Mouse (Mus musculus): ENCODE data around the gene Jmjd7. TPM values are rescaled to one million over a fixed set of nuclear protein-coding genes. Genes with fewer than 3 reads are reported as not detected.

Jmjd7 gene
- total RNA-seq, 1 experiment: 7.2 TPM

DNA sequence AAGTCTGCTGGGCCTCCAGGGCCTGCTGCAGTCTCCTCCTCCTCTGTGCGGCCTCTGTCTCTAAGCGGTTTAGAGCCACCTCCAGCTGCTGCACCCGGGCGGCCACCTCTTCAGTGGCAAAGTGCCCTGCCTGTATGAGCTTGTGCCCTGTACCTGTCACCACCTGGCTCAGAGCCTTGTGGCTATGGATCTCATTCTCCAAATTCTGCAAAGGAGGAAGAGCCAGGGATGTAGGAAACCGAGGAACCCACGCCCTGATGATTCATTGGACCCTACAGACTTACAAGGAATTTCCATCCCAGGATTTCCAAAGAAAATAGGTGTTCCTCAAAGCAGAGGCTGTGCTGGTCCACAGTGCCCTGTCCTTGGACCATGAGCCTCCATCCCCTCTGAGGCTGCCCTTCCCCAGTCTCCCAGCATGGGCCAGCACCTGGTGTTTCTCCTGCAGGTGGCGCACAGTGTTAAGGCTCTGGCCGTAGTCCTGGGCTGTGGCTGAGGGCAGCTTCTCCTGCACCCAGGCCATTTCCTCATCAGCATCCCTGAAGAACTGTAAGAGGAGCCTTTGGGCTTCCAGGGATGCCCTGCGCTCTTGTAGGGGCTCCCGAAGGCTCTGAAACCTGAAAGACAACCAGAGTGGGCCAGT, 22.5 kb downstream of the Jmjd7 start:
- no peaks in the 10 kb centered on the region for H3K36me3 ChIP-seq (ENCODE audit: control insufficient read depth, insufficient read depth, low read length, poor library complexity, severe bottlenecking)
- H3K9me3 ChIP-seq (ENCODE audit: control insufficient read depth, insufficient read depth, low read depth, low read length): no peaks in the 10 kb centered on the region
- in situ Hi-C loops (cut with MboI; ENCODE audit: low sequenced_read_pairs in 2 of 2, unreplicated experiment in 2 of 2): no loop called here

DNA sequence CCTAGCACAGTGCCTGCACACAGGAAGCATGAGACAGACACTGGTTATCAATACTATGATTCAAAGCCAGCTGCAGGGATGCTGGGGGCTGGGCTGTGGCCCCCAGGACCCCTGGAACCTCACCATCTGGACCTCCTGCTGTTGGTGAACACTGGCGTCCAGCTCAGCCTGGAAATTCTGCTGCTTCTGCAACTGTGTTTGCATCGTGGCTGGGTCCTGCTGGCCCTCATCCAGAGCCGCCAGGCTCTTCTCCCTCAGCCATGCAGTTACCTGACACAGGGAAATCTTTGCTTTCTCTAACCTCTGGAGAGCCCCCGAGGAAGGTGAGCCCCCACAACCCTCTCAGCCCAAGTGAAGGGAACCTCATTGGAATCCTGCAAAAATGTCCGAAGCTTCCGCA, 24.1 kb downstream of the Jmjd7 start:
- no peak for TF ChIP-seq CHD2 (IDR thresholded peaks at IDR 0.05; ENCODE audit: low read depth, low read length)
- no peak for TF ChIP-seq HCFC1 (IDR thresholded peaks at IDR 0.05; ENCODE audit: borderline replicate concordance, insufficient read depth, low read length)
- TF ChIP-seq MAFK (IDR thresholded peaks at IDR 0.05; ENCODE audit: insufficient read depth, low read depth, low read length): no peak
- no peak for TF ChIP-seq ZNF384 (IDR thresholded peaks at IDR 0.05; ENCODE audit: low read depth, low read length)
- TF ChIP-seq ZC3H11A (IDR thresholded peaks at IDR 0.05; ENCODE audit: borderline replicate concordance, low read depth, low read length): no peak
- H3K4me3 ChIP-seq (ENCODE audit: insufficient read depth in 1 of 2, low read depth in 1 of 2, low read length in 2 of 2, poor library complexity in 1 of 2, severe bottlenecking in 1 of 2): no peak overlapping the region
- H3K36me3 ChIP-seq (ENCODE audit: control insufficient read depth, insufficient read depth, low read length, poor library complexity, severe bottlenecking): no peaks in the 10 kb centered on the region
- H3K9me3 ChIP-seq (ENCODE audit: control insufficient read depth, insufficient read depth, low read depth, low read length): no peaks in the 10 kb centered on the region
- DNase-seq (ENCODE audit: low read depth, low spot score): no peak
- no peaks in the 10 kb centered on the region for H3K4me1 ChIP-seq (ENCODE audit: control insufficient read depth in 2 of 2, insufficient read depth in 2 of 2, low read length in 2 of 2, poor library complexity in 1 of 2)
- in situ Hi-C loops (cut with MboI; ENCODE audit: low sequenced_read_pairs in 2 of 2, unreplicated experiment in 2 of 2): no loop called here
- no peak overlapping the region for H3K9ac ChIP-seq (ENCODE audit: insufficient read depth, low read depth, low read length, poor library complexity, severe bottlenecking)
- no peak overlapping the region for H3K27ac ChIP-seq (ENCODE audit: insufficient read depth, low read depth, low read length, poor library complexity, severe bottlenecking)

More for the DNA sequence above, 22.5 kb downstream of the Jmjd7 start:
- H3K9ac ChIP-seq (ENCODE audit: insufficient read depth, low read depth, low read length, poor library complexity, severe bottlenecking): no peak overlapping the region
- no peak overlapping the region for H3K4me3 ChIP-seq (ENCODE audit: insufficient read depth in 1 of 2, low read depth in 1 of 2, low read length in 2 of 2, poor library complexity in 1 of 2, severe bottlenecking in 1 of 2)
- peak; percentile 17 for DNase-seq (ENCODE audit: low read depth, low spot score)
- H3K4me1 ChIP-seq (ENCODE audit: control insufficient read depth in 2 of 2, insufficient read depth in 2 of 2, low read length in 2 of 2, poor library complexity in 1 of 2): peaks cover 0 to under 1% of the 10 kb centered on the region in 2 experiments; a peak in 1 of 4 replicates
- TF ChIP-seq CHD2 (IDR thresholded peaks at IDR 0.05; ENCODE audit: low read depth, low read length) (no peak), ZNF384 (IDR thresholded peaks at IDR 0.05; ENCODE audit: low read depth, low read length) (no peak), HCFC1 (IDR thresholded peaks at IDR 0.05; ENCODE audit: borderline replicate concordance, insufficient read depth, low read length) (no peak), MAFK (IDR thresholded peaks at IDR 0.05; ENCODE audit: insufficient read depth, low read depth, low read length) (no peak), ZC3H11A (IDR thresholded peaks at IDR 0.05; ENCODE audit: borderline replicate concordance, low read depth, low read length) (no peak)
- H3K27ac ChIP-seq (ENCODE audit: insufficient read depth, low read depth, low read length, poor library complexity, severe bottlenecking): no peak overlapping the region

DNA sequence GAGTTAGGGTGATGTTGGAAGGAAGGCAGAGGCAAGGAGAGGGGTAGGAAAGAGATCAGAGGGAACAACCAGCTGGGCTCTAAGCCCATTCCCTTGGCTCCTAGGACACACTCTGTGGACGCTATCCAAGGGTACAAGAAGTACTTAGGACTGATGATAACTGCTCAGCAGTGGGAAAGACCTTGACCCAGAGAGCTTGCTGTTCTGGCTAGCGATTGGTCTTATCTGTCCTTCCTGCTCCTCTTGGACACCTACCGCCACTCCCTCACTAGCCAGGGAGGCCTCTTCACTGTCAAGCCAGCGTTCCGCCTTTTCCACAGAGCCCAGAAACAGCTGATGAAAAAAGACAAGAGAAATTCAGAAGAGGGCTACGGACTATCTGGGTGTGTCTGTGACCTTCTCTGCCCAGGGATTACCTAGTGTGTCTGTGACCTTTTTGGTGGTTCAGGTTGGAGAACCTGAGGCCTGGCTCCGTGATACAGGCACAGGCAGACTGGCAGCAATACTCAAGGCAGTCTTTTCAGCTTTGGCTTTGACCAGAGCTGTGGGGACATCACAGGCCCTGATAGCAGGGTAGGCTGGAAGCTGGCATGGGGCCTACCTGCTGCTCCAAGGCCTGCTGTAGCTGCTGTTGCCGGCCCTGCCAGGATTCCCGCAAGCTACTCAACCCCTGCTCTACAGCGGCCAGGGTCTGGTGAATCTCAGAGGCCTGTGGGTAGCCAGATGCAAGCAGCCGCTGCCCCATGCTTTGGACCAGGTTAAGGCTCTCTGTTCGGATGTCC, 27.7 kb downstream of the Jmjd7 start:
- DNase-seq (ENCODE audit: low read depth, low spot score): no peak
- Histone ChIP-seq H3K9ac (ENCODE audit: insufficient read depth, low read depth, low read length, poor library complexity, severe bottlenecking) (no peak overlapping the region), H3K4me1 (ENCODE audit: control insufficient read depth in 2 of 2, insufficient read depth in 2 of 2, low read length in 2 of 2, poor library complexity in 1 of 2) (no peaks in the 10 kb centered on the region), H3K27ac (ENCODE audit: insufficient read depth, low read depth, low read length, poor library complexity, severe bottlenecking) (no peak overlapping the region), H3K9me3 (ENCODE audit: control insufficient read depth, insufficient read depth, low read depth, low read length) (no peaks in the 10 kb centered on the region), H3K36me3 (ENCODE audit: control insufficient read depth, insufficient read depth, low read length, poor library complexity, severe bottlenecking) (no peaks in the 10 kb centered on the region), H3K4me3 (ENCODE audit: insufficient read depth in 1 of 2, low read depth in 1 of 2, low read length in 2 of 2, poor library complexity in 1 of 2, severe bottlenecking in 1 of 2) (no peak overlapping the region)
- TF ChIP-seq MAFK (IDR thresholded peaks at IDR 0.05; ENCODE audit: insufficient read depth, low read depth, low read length) (no peak), ZC3H11A (IDR thresholded peaks at IDR 0.05; ENCODE audit: borderline replicate concordance, low read depth, low read length) (no peak), ZNF384 (IDR thresholded peaks at IDR 0.05; ENCODE audit: low read depth, low read length) (no peak), HCFC1 (IDR thresholded peaks at IDR 0.05; ENCODE audit: borderline replicate concordance, insufficient read depth, low read length) (no peak), CHD2 (IDR thresholded peaks at IDR 0.05; ENCODE audit: low read depth, low read length) (no peak)
- in situ Hi-C loops (cut with MboI; ENCODE audit: low sequenced_read_pairs in 2 of 2, unreplicated experiment in 2 of 2): no loop called here

DNA sequence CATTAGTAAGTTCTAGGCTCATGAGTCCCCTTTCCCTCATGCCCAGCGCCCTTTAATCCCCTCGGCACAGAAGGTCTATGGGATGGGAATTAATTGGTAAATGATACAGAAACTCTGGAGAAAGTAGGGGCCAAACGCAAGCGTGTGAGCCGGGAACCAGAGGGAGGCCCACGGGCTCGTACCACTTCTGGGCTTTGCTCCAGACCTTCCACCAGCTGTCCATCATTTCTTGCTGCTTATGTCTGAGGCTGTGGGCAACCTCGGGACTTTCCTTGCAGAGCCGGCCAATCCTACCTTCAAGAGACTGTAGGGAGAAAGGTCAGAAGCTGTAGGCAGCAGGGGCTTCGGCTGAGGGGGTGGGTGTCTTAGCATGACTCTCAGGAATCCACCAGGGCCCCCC, 28.6 kb downstream of the Jmjd7 start:
- Histone ChIP-seq H3K4me3 (ENCODE audit: insufficient read depth in 1 of 2, low read depth in 1 of 2, low read length in 2 of 2, poor library complexity in 1 of 2, severe bottlenecking in 1 of 2) (no peak overlapping the region), H3K9me3 (ENCODE audit: control insufficient read depth, insufficient read depth, low read depth, low read length) (no peaks in the 10 kb centered on the region), H3K27ac (ENCODE audit: insufficient read depth, low read depth, low read length, poor library complexity, severe bottlenecking) (no peak overlapping the region), H3K9ac (ENCODE audit: insufficient read depth, low read depth, low read length, poor library complexity, severe bottlenecking) (no peak overlapping the region), H3K4me1 (ENCODE audit: control insufficient read depth in 2 of 2, insufficient read depth in 2 of 2, low read length in 2 of 2, poor library complexity in 1 of 2) (peaks cover 0 to 1% of the 10 kb centered on the region in 2 experiments; a peak in 1 of 4 replicates), H3K36me3 (ENCODE audit: control insufficient read depth, insufficient read depth, low read length, poor library complexity, severe bottlenecking) (no peaks in the 10 kb centered on the region)
- TF ChIP-seq HCFC1 (IDR thresholded peaks at IDR 0.05; ENCODE audit: borderline replicate concordance, insufficient read depth, low read length) (no peak), ZNF384 (IDR thresholded peaks at IDR 0.05; ENCODE audit: low read depth, low read length) (no peak), MAFK (IDR thresholded peaks at IDR 0.05; ENCODE audit: insufficient read depth, low read depth, low read length) (no peak), ZC3H11A (IDR thresholded peaks at IDR 0.05; ENCODE audit: borderline replicate concordance, low read depth, low read length) (no peak), CHD2 (IDR thresholded peaks at IDR 0.05; ENCODE audit: low read depth, low read length) (no peak)
- DNase-seq (ENCODE audit: low read depth, low spot score): no peak
- in situ Hi-C loops (cut with MboI; ENCODE audit: low sequenced_read_pairs in 2 of 2, unreplicated experiment in 2 of 2): no loop called here

All from ES-E14 (cell line).